In the genomic region with DNA sequence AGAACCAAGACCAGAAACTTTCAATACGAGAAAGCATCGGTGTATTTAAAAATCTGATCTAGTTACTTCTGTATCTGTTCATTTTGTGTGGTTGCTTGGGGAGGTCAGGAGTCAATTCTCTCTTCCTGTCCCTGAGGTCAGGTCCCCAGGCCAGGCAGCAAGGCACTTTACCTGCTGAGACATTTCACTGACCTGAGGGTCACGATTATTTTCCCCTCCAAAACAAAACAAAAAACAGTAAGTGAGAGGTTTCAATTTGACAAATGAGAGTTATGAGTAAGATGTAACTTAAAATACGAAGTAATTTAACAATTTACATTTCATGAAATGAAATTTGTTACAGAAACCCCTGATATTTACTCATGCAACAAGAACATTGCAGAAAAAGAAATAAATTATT, we compare ENCODE assay signal across 19 mouse cellular contexts.
"Had no signal": no experiment of that assay in that cellular context is flagged by ENCODE, and none has a peak within 500 bp of the region (broad histone marks: within the 10 kb centered on the region; RNA-seq: fewer than 3 reads in every experiment).

No protein-coding gene starts in this region.

- ATAC-seq: liver, postnatal 0 days; lung, postnatal 0 days; midbrain, embryonic 15.5 days had no signal

- H3K4me3 ChIP-seq: lung, embryonic 15.5 days; megakaryocyte, embryonic 14.5 days; midbrain, embryonic 12.5 days; midbrain, embryonic 15.5 days; neural tube, embryonic 12.5 days had no signal

- H3K9ac ChIP-seq: liver, postnatal 0 days; lung, embryonic 15.5 days; midbrain, embryonic 12.5 days; midbrain, embryonic 15.5 days; neural tube, embryonic 12.5 days had no signal

- H3K27me3 ChIP-seq: lung, embryonic 15.5 days; megakaryocyte, embryonic 14.5 days; midbrain, embryonic 12.5 days; midbrain, embryonic 15.5 days; neural tube, embryonic 12.5 days had no signal

- H3K27ac ChIP-seq: lung, embryonic 15.5 days; macrophage; midbrain, embryonic 12.5 days; midbrain, embryonic 15.5 days; neural tube, embryonic 12.5 days had no signal

- H3K4me2 ChIP-seq: lung, embryonic 15.5 days; midbrain, embryonic 12.5 days; midbrain, embryonic 15.5 days; neural tube, embryonic 12.5 days had no signal

- DNase-seq: liver, postnatal 0 days; lung, adult 2 months; lung, postnatal 14 days; lung, postnatal 36 days; retina, postnatal 1 day; right cerebral cortex, adult 18-20 months; right cerebral cortex, postnatal 25 days; right cerebral cortex, postnatal 4 days; spleen, adult 18-20 months; thymus, adult 18-20 months; thymus, postnatal 14 days; thymus, postnatal 36 days had no signal

- H3K9me3 ChIP-seq: lung, embryonic 15.5 days; megakaryocyte, embryonic 14.5 days; midbrain, embryonic 12.5 days; midbrain, embryonic 15.5 days; neural tube, embryonic 12.5 days had no signal

- H3K4me1 ChIP-seq: lung, embryonic 15.5 days; midbrain, embryonic 12.5 days; midbrain, embryonic 15.5 days; neural tube, embryonic 12.5 days had no signal
